Mouse (Mus musculus) erythroblast, embryonic 14.5 days (primary cell): Measurements from ENCODE around the gene Gria4. TPM values are rescaled to one million over a fixed set of nuclear protein-coding genes. Genes with fewer than 3 reads are reported as not detected.

Experiments
- H3K27me3 ChIP-seq: 2 replicates; pipeline ENCODE4 v1.6.1; 2012; ENCODE audit warnings: inconsistent platforms; ENCODE audit not compliant: control insufficient read depth
- H3K36me3 ChIP-seq: 2 replicates; pipeline ENCODE4 v1.6.1; 2012; ENCODE audit warnings: mild to moderate bottlenecking, inconsistent platforms; ENCODE audit not compliant: control insufficient read depth
- H3K4me1 ChIP-seq: 2 replicates; pipeline ENCODE4 v1.6.1; 2012; ENCODE audit warnings: inconsistent platforms; ENCODE audit not compliant: control insufficient read depth
- H3K4me3 ChIP-seq: replicated peaks from 2 replicates; pipeline ENCODE3; 2012; ENCODE audit warnings: moderate library complexity, mild to moderate bottlenecking, inconsistent platforms
- H3K9me3 ChIP-seq: 2 replicates; pipeline ENCODE4 v1.6.1; 2012; ENCODE audit warnings: low read length, inconsistent platforms, mixed read lengths; ENCODE audit not compliant: control insufficient read depth
- GATA1 ChIP-seq: IDR thresholded peaks from 2 replicates; pipeline ENCODE4 v1.6.1; 2012; ENCODE audit warnings: low read length, inconsistent platforms, mixed read lengths
- TAL1 ChIP-seq: IDR thresholded peaks from 3 replicates; pipeline ENCODE4 v1.6.1; 2012; ENCODE audit warnings: low read length, inconsistent platforms, mixed read lengths
- polyA plus RNA-seq: library from polyadenylated mRNA; stranded (reverse); fragments of >175 nt; gene quantifications from 2 replicates; pipeline ENCODE4 v1.2.3, GENCODE M21; 2012

The Gria4 gene
- polyA plus RNA-seq, 1 experiment: not detected

DNA sequence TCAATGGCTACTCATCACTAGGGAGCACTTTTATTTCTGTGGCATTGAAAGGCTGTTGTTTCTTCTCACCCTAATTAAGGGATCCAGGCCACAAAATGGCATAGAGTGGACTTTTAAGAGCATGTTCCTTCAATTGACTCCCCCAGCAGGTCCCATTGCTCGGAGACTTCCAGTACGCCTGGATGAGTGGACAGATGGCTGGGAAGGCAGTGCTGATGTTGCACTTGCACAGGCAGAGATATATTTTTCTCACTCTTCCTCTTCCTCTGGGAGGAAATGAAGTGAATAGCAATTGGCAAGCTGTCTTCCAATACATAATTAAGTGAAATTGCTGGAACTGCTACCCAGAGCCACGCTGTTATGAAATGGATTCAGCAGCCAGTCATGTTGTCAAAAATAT, 190.7 kb downstream of the Gria4 start:
- no peaks in the 10 kb centered on the region for H3K27me3 ChIP-seq
- H3K4me1 ChIP-seq: no peaks in the 10 kb centered on the region
- TF ChIP-seq GATA1: no peak
- no peak for TF ChIP-seq TAL1
- H3K4me3 ChIP-seq: no peak overlapping the region
- no peaks in the 10 kb centered on the region for H3K9me3 ChIP-seq
- no peaks in the 10 kb centered on the region for H3K36me3 ChIP-seq

DNA sequence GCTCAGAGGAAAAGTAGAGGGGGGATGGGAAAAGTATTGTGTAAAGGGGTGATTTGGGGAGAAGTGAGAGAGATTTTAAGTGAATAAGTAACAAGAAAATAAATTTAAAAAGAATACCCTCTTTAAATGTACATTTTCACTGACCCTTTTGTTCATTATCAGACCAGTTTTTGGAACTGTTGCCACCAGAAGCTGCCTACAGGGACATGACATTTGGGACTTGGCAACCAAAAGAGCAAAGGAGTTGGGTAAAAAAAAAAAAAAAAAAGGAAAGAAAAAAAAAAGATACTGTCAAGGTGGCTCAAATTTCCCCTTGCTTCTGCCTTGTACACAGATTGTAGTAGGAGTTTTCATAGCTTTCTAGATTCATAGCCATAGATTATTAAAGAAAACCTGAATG, 191.8 kb downstream of the Gria4 start:
- no peaks in the 10 kb centered on the region for H3K4me1 ChIP-seq
- TF ChIP-seq TAL1 (no peak), GATA1 (no peak)
- no peaks in the 10 kb centered on the region for H3K9me3 ChIP-seq
- no peak overlapping the region for H3K4me3 ChIP-seq
- no peaks in the 10 kb centered on the region for H3K27me3 ChIP-seq
- no peaks in the 10 kb centered on the region for H3K36me3 ChIP-seq

DNA sequence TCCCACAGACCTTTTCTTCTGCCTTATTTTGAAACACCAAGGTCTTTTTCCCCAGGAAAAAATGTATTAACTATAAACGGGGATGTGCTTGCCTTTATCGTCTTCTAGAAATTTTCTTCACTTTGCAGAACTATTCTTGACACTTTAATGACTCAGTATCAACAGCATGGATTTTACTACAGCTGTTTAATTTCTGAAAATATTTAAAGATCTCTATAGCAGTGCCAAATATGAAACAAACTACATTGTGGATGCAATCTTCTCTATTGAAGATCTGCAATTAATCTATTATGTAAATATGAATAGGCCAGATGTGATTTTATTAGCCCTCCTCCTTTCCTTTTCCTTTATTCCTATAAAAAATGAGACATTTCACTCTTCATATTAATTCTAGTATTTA, 194.2 kb downstream of the Gria4 start:
- TF ChIP-seq GATA1: no peak
- no peak for TF ChIP-seq TAL1
- Histone ChIP-seq H3K4me1 (no peaks in the 10 kb centered on the region), H3K36me3 (no peaks in the 10 kb centered on the region), H3K4me3 (no peak overlapping the region), H3K9me3 (no peaks in the 10 kb centered on the region), H3K27me3 (no peaks in the 10 kb centered on the region)

DNA sequence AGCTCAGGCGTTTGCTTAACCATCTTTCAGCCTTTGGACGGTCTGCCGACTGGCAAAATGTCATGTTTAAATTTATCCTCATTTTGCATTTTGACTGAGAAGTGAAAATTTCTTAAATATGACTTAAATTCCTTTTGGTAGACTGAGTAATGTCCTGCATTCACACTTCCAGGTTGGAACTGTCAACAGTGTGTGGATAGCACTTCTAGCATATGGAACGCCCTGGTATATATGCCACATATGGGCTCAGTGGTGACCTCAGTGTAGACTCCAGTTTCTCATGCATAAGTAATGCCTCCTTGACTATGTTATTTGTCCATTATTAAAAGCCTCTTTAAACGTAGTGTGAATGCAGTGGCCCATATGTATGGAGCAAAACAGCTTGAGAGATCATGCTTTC, 222.4 kb downstream of the Gria4 start:
- TF ChIP-seq TAL1 (no peak), GATA1 (no peak)
- Histone ChIP-seq H3K36me3 (no peaks in the 10 kb centered on the region), H3K9me3 (no peaks in the 10 kb centered on the region), H3K4me3 (no peak overlapping the region), H3K27me3 (no peaks in the 10 kb centered on the region), H3K4me1 (no peaks in the 10 kb centered on the region)

DNA sequence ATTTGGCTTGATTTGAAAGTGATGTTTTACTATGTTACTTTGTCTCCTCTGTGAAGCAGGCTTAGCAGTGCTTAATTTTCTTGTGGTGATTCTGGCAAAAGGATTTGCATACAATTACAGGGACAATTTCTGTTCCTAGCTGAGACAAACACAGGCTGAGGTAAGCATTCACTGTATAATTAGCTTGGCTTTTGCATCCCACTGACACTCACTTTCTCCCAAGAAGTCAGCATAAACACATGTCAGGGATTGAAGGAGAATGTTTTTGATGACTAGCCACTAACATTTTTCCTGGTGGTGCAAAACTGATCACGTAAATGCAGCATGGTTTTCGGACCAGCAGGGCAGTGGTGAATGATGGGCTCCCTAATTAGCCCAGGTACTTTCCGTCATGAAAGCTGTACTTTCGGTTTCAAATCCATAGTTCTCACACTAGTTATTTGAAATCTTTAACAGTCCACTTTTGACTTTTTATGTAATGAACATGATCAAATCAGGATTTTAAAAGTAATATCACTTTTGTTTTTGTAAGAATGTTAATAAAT, 240.5 kb downstream of the Gria4 start:
- Histone ChIP-seq H3K9me3 (no peaks in the 10 kb centered on the region), H3K27me3 (no peaks in the 10 kb centered on the region), H3K4me3 (no peak overlapping the region), H3K4me1 (no peaks in the 10 kb centered on the region), H3K36me3 (no peaks in the 10 kb centered on the region)
- no peak for TF ChIP-seq GATA1
- no peak for TF ChIP-seq TAL1

DNA sequence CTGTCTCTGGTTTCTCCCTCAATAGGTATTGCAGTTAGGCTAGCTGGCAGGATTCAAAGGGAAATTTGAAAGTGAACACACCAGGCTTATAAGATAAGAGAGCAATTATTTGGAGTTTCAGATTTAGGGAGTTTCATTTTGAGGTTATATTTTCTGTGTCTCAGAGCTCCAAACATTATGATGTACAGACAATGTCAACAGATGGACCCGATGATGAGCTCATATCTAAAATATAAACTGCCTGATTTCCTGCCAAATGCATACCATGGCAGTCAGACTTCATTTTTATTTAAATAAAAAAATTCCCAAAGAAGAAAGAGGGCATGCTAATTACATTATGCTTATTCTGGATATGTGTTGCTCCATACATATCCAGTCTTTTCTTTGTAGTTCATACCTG, 256.8 kb downstream of the Gria4 start:
- H3K4me1 ChIP-seq: no peaks in the 10 kb centered on the region
- no peak for TF ChIP-seq GATA1
- TF ChIP-seq TAL1: no peak
- H3K27me3 ChIP-seq: no peaks in the 10 kb centered on the region
- no peak overlapping the region for H3K4me3 ChIP-seq
- no peaks in the 10 kb centered on the region for H3K36me3 ChIP-seq
- H3K9me3 ChIP-seq: no peaks in the 10 kb centered on the region

DNA sequence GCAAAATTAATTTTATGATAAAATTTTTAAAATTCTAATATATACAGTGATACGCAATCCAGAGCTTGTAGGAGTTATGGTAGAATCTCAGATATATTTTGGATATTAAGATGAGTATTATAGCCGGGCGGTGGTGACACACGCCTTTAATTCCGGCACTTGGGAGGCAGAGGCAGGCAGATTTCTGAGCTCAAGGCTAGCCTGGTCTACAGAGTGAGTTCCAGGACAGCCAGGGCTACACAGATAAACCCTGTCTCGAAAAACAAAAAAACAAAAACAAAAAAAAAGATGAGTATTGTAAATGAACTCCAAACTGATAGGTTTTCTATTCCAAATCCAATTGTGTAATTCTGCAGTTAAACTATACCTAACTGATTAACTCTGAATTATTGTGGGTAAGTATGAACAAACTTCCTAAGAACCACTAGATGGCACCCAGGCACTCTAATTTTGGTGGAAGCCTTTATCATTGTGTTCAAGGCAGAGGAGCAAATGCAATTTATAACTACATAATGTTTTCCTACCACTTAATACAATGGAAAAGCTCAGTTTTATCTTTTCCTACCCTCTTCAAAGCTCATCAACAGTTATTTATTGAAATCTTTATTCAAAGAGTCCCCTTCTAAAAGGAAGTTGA, 259.4 kb downstream of the Gria4 start:
- Histone ChIP-seq H3K4me3 (no peak overlapping the region), H3K36me3 (no peaks in the 10 kb centered on the region)

DNA sequence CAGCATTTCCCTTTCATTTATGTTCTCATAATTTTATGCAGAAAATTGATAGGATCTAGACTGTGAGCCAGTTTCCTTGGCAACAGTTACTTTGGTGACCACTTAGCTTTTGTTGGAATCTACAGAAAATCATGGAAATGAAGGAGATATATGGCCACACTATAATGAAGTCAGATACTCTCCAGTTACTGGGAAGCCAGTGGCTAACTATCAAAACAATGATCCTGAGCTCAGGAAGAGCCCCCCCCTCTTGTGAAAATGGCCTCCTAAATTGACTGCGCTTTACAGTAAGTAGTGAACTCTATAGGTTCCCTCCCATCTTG, 281.5 kb downstream of the Gria4 start:
- TF ChIP-seq GATA1: no peak
- Histone ChIP-seq H3K36me3 (no peaks in the 10 kb centered on the region), H3K4me1 (no peaks in the 10 kb centered on the region), H3K9me3 (no peaks in the 10 kb centered on the region), H3K27me3 (no peaks in the 10 kb centered on the region), H3K4me3 (no peak overlapping the region)

More for the DNA sequence above, 259.4 kb downstream of the Gria4 start:
- no peak for TF ChIP-seq GATA1
- TF ChIP-seq TAL1: no peak
- Histone ChIP-seq H3K27me3 (no peaks in the 10 kb centered on the region), H3K9me3 (no peaks in the 10 kb centered on the region), H3K4me1 (no peaks in the 10 kb centered on the region)

DNA sequence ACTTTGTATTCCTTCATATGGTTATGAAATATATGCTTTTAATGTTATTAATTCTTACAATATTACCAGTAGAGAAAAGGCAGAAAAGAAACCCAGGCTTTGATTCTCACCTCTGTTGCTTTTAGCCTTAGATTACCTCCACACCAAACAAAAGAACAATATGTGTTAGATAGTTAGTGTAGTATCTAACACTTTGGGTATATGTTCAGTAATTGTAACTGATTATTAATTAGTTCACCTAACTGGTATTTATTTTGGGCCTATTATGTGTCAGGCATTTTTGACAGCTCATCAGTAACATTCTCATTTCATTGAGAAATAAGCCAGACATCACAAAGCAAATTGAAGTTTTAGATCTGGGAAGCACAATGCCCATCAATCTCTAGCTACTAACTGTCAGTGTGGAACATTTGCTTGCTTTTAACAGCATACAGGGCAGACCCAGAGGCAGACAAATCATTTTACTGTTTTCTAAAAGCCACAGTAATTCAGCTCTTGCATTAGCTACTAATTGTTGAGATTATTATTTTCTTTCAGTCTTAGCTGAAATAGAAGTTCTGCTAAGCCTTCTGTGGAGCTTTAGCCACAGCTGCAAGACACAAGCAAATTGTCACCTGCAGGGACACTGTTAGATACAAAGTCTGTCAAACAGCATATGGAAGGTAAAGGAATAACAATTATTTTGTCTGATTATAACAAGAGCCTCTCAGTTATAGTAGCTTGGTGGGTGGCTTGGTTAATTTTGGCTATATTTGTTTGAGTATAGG, 282.1 kb downstream of the Gria4 start:
- H3K4me3 ChIP-seq: no peak overlapping the region
- TF ChIP-seq TAL1 (no peak), GATA1 (no peak)
- H3K4me1 ChIP-seq: no peaks in the 10 kb centered on the region
- no peaks in the 10 kb centered on the region for H3K36me3 ChIP-seq
- H3K9me3 ChIP-seq: no peaks in the 10 kb centered on the region
- H3K27me3 ChIP-seq: no peaks in the 10 kb centered on the region
